Mouse (Mus musculus) heart, embryonic 11.5 days (tissue): ENCODE measurements at regions not wholly inside any gene's neighbourhood (a gene's known extent, or its start where the extent isn't known, plus 50 kb on each side); places are given as distances from the start of the nearest gene placed in this dataset.

Experiments used
- ATAC-seq: fragments of 200-750 bp; cut with Nextera tagmentation; replicated peaks from 2 replicates; pipeline ENCODE4 v1.8.0; 2017; ENCODE audit warnings: moderate library complexity; ENCODE audit not compliant: insufficient number of reproducible peaks, low FRiP score, low TSS enrichment
- H3K27ac ChIP-seq: fragments of 300-500 bp; sonication (generic); 2 replicates; pipeline ENCODE4 v1.5.1; 2014; ENCODE audit warnings: mild to moderate bottlenecking, low read depth, low read length
- H3K27me3 ChIP-seq: fragments of 300-500 bp; sonication (generic); 2 replicates; pipeline ENCODE4 v1.6.1; 2014; ENCODE audit warnings: mild to moderate bottlenecking, low read length, mixed read lengths; ENCODE audit not compliant: control insufficient read depth, insufficient read depth
- H3K36me3 ChIP-seq: fragments of 300-500 bp; sonication (generic); 2 replicates; pipeline ENCODE4 v1.6.1; 2014; ENCODE audit warnings: mild to moderate bottlenecking, low read length, moderate library complexity, mixed read lengths; ENCODE audit not compliant: control insufficient read depth, insufficient read depth
- H3K4me1 ChIP-seq: fragments of 300-500 bp; sonication (generic); 2 replicates; pipeline ENCODE4 v1.6.1; 2014; ENCODE audit warnings: low read length; ENCODE audit not compliant: control insufficient read depth, insufficient read depth
- H3K4me2 ChIP-seq: fragments of 300-500 bp; sonication (generic); 2 replicates; pipeline ENCODE4 v1.6.1; 2014; ENCODE audit warnings: mild to moderate bottlenecking, moderate library complexity
- H3K4me3 ChIP-seq: fragments of 300-500 bp; sonication (generic); 2 replicates; pipeline ENCODE4 v1.5.1; 2014; ENCODE audit warnings: low read depth, low read length
- H3K9ac ChIP-seq: fragments of 300-500 bp; sonication (generic); 2 replicates; pipeline ENCODE4 v1.6.1; 2014; ENCODE audit warnings: mild to moderate bottlenecking, low read depth, low read length, moderate library complexity
- H3K9me3 ChIP-seq: fragments of 300-500 bp; sonication (generic); replicated peaks from 2 replicates; pipeline ENCODE4 v1.6.1; 2016; ENCODE audit warnings: low read length; ENCODE audit not compliant: control insufficient read depth
- WGBS: fragments of 180-500 bp; shearing (Covaris S2); extraction: QIAGEN DNeasy Blood & Tissue Kit; methylation state at CpG from one replicate; pipeline ENCODE4 v1.1.7; 2014; ENCODE audit not compliant: insufficient replicate concordance; 5-methylcytosine and 5-hydroxymethylcytosine counted together

DNA sequence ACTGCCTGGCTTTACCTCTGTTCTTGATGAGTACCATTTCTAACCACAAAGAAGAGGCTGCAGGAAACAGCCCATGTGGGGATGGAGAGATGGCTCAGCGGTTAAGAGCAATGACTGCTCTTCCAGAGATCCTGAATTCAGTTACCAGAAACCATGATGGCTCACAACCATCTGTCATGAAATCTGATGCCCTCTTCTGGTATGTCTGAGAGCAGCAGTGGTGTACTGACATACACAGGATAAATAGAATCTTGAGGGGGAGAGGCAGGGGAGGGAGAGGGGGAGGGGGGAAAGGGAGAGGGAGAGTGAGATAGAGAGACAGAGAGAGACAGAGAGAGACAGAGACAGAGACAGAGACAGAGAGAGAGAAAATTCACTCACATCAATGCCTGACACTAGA lies 125.5 kb downstream of the Tsen15 start:
- Histone ChIP-seq H3K4me2 (no peak overlapping the region), H3K27ac (no peak overlapping the region), H3K4me1 (no peaks in the 10 kb centered on the region), H3K4me3 (no peak overlapping the region), H3K27me3 (no peaks in the 10 kb centered on the region), H3K36me3 (no peaks in the 10 kb centered on the region), H3K9ac (no peak overlapping the region), H3K9me3 (no peaks in the 10 kb centered on the region)
- 85% methylated on average over 1 of the region's 1 CpGs for WGBS
- ATAC-seq, result no peak

DNA sequence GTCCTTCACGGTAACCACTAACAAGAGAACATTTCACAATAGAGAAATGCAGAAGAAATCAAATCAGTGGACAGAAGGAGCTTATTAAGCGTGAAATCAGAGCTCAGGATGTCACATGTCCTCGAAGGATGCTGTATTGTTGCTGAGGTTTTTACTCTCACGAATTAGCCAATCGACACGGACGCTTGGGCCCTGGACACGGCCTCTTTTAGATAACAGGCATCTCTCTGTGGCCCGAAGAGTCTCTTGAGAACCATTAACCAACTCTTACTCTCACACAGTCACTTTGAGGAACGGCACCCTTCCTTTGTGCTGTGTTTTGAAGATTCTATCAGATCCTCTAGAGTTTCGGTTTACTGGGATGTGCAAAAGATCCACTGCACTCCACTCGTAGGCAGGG lies 128.2 kb downstream of the Tsen15 start:
- Histone ChIP-seq H3K4me2 (no peak overlapping the region), H3K27me3 (no peaks in the 10 kb centered on the region), H3K27ac (no peak overlapping the region), H3K36me3 (no peaks in the 10 kb centered on the region), H3K9me3 (no peaks in the 10 kb centered on the region), H3K4me1 (no peaks in the 10 kb centered on the region), H3K4me3 (no peak overlapping the region), H3K9ac (no peak overlapping the region)
- 70% methylated on average over 12 of the region's 12 CpGs for WGBS
- ATAC-seq, result no peak

DNA sequence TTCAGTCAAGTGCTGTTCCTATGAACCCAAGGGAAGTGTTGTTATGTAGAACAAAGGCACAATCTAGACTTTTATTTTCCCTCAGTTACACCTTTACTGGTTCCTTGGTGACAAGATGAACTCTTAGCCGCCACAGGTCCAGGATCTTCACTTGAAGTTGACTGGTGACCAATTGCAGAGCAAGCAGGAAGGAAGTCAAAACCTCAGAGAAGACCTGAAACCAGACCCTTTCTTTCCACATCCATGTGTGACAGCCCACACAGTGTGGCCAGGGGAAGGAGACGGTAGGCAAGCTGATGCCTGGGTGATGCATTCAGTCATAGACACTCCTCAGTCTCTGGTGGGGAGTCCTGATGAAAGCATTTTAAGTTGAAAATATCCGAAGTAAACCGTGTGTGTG lies 132.6 kb downstream of the Tsen15 start:
- H3K27ac ChIP-seq, result no peak overlapping the region
- no peak overlapping the region for H3K4me2 ChIP-seq
- no peak overlapping the region for H3K4me3 ChIP-seq
- H3K9ac ChIP-seq, result no peak overlapping the region
- no peaks in the 10 kb centered on the region for H3K36me3 ChIP-seq
- no peak for ATAC-seq
- WGBS, result 72% methylated on average over 4 of the region's 4 CpGs
- H3K4me1 ChIP-seq, result no peaks in the 10 kb centered on the region
- H3K9me3 ChIP-seq, result no peaks in the 10 kb centered on the region
- H3K27me3 ChIP-seq, result no peaks in the 10 kb centered on the region

GRCm38 (mm10) chr1:152253486-152253885 lies 133.0 kb downstream of the Tsen15 start:
- 77% methylated on average over 4 of the region's 4 CpGs for WGBS
- Histone ChIP-seq H3K9ac (no peak overlapping the region), H3K4me2 (no peak overlapping the region), H3K4me1 (no peaks in the 10 kb centered on the region), H3K36me3 (no peaks in the 10 kb centered on the region), H3K9me3 (no peaks in the 10 kb centered on the region), H3K4me3 (no peak overlapping the region), H3K27me3 (no peaks in the 10 kb centered on the region), H3K27ac (no peak overlapping the region)
- no peak for ATAC-seq

GRCm38 (mm10) chr1:152252658-152253267 lies 133.7 kb downstream of the Tsen15 start:
- Histone ChIP-seq H3K4me3 (no peak overlapping the region), H3K9me3 (no peaks in the 10 kb centered on the region), H3K9ac (no peak overlapping the region), H3K4me1 (no peaks in the 10 kb centered on the region), H3K27ac (no peak overlapping the region), H3K27me3 (no peaks in the 10 kb centered on the region), H3K36me3 (no peaks in the 10 kb centered on the region), H3K4me2 (no peak overlapping the region)
- 62% methylated on average over 9 of the region's 9 CpGs for WGBS
- ATAC-seq, result no peak

DNA sequence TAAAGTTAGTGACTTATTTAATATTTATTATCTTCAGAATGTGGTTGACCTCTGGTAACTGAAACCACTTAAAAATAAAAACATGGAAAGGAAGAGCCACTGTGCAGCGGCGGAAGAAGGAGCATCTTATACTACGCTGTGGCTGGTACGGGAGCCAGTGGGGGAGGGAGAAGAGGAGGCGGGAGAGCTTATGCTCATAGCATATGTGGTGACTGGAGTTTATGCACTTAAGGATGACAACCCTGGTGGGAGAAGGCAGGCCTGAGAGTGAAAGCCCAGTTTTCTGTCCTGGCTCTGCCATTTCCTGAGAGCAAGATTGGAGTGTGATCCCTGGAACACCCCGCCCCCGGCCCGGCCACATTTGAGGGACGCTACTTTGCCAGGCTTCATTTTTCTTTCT lies 145.5 kb downstream of the Tsen15 start:
- Histone ChIP-seq H3K27me3 (no peaks in the 10 kb centered on the region), H3K4me2 (no peak overlapping the region), H3K9ac (no peak overlapping the region), H3K27ac (no peak overlapping the region), H3K9me3 (no peaks in the 10 kb centered on the region), H3K36me3 (no peaks in the 10 kb centered on the region), H3K4me3 (no peak overlapping the region), H3K4me1 (no peaks in the 10 kb centered on the region)
- 96% methylated on average over 9 of the region's 9 CpGs for WGBS
- no peak for ATAC-seq

DNA sequence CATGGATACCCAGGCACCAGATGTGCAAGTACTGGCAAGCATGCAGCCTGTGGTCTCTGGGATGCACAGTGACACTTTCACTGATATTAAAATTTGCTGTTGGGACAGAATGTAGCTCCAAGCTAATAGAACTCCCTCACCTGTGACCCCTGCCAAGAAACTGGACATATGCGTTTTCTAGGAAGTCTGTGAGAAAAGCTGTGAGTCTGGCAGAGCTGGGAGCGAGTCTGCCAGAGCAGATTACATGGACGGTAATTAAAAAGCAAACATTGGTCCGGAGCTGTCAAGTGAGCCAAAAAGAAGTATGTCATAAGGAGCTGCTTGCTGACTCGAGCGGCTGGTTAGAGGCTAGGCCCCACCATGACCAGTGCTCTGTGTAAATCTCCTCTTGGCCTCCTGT lies 147.1 kb downstream of the Tsen15 start:
- no peak overlapping the region for H3K4me2 ChIP-seq
- 65% methylated on average over 6 of the region's 6 CpGs for WGBS
- H3K9ac ChIP-seq, result no peak overlapping the region
- H3K27me3 ChIP-seq, result no peaks in the 10 kb centered on the region
- H3K27ac ChIP-seq, result no peak overlapping the region
- H3K4me1 ChIP-seq, result no peaks in the 10 kb centered on the region
- no peaks in the 10 kb centered on the region for H3K9me3 ChIP-seq
- no peak for ATAC-seq
- H3K4me3 ChIP-seq, result no peak overlapping the region
- H3K36me3 ChIP-seq, result no peaks in the 10 kb centered on the region

DNA sequence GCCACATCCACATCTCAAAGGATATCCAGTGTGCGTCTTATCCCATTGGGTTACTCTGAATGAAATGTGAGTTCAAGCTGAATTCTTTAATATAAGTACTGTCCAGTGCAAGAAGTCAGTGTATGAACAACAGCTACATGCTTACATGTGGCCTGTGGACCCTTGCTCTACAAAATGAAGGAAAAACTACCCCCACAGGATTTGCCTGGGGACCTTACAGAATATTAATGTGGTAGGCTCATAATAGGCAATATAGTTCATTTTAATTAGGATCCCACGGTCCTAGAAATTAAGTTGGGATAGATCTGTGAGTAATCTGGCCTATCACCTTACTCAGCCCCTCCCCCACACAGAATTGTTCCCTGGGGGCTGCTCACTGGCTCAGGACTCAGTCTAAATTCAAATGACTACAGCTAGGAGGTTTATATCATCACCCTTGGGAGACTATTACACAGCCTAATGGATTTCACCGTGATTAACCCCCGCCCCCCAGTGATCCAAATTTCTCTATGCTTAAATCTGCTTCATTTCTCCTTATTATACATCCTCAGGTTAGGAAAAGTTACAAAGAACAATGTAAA lies 145.4 kb upstream of the 1700025G04Rik start:
- Histone ChIP-seq H3K27ac (no peak overlapping the region), H3K4me1 (no peaks in the 10 kb centered on the region), H3K9me3 (no peaks in the 10 kb centered on the region), H3K4me2 (no peak overlapping the region), H3K27me3 (no peaks in the 10 kb centered on the region), H3K4me3 (no peak overlapping the region), H3K9ac (no peak overlapping the region), H3K36me3 (no peaks in the 10 kb centered on the region)
- 79% methylated on average over 4 of the region's 4 CpGs for WGBS
- ATAC-seq, result no peak

GRCm38 (mm10) chr1:152234716-152235115 lies 144.8 kb upstream of the 1700025G04Rik start:
- Histone ChIP-seq H3K27me3 (no peaks in the 10 kb centered on the region), H3K27ac (no peak overlapping the region), H3K4me3 (no peak overlapping the region), H3K9me3 (no peaks in the 10 kb centered on the region), H3K36me3 (no peaks in the 10 kb centered on the region), H3K4me2 (no peak overlapping the region), H3K9ac (no peak overlapping the region), H3K4me1 (no peaks in the 10 kb centered on the region)
- 89% methylated on average over 2 of the region's 2 CpGs for WGBS
- ATAC-seq, result no peak
